Mouse (Mus musculus) cerebellum, postnatal 10 days (tissue): Measurements from ENCODE around the gene Foxd3.

ENCODE experiments used
- DNase-seq, 2 experiments: peaks; one replicate each; pipeline ENCODE4 v3.0.0; 2021; ENCODE audit warnings: mixed read lengths in 2 of 2

Foxd3 gene

DNA sequence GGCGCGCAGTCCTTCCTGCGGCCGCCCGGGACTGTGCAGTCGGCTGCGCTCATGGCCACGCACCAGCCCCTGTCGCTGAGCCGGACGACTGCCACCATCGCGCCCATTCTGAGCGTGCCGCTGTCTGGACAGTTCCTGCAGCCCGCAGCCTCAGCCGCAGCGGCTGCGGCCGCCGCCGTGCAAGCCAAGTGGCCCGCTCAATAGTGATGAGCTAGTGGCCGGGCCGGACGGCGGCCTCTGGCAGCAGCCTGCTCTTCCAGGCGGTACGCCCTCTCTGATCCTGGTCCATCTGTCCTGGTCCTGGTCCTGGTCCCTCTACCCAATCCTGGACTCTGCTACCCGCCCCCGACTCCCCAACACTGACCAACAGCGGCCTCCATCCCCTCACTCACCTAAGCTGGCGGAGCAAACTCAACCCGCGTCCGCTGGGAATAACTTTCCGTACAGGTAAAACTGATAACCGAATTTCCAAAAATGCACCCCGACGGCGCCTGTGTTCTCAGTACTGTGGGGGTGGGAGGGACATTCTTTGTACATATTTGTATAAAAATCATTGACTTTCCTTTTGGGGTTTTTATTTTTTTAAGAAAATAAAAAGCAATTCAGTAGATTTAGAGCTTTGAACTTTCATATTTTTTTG lies 1.9 kb downstream of the Foxd3 start:
- peak in 1 of 2 experiments; percentile 37 for DNase-seq

DNA sequence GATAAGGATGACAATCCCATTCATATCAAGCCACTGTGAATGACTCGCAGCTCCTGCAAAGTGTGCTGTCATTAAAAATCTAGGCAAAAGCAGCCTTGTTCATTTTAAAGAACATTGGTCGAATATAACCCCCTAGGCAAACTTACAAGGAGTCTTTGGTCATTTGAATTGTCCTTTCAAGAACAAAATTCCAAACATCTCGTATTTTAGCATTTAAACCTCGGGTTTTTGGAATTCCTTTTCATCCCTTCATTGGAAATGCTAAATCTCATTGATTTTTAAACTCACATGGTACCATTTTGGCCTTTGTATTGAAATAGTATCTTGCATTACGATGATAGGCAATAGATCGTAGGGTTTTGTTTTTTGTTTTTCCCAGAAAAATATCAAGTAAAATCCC lies 2.8 kb downstream of the Foxd3 start:
- peak in 1 of 2 experiments; percentile 44 for DNase-seq

DNA sequence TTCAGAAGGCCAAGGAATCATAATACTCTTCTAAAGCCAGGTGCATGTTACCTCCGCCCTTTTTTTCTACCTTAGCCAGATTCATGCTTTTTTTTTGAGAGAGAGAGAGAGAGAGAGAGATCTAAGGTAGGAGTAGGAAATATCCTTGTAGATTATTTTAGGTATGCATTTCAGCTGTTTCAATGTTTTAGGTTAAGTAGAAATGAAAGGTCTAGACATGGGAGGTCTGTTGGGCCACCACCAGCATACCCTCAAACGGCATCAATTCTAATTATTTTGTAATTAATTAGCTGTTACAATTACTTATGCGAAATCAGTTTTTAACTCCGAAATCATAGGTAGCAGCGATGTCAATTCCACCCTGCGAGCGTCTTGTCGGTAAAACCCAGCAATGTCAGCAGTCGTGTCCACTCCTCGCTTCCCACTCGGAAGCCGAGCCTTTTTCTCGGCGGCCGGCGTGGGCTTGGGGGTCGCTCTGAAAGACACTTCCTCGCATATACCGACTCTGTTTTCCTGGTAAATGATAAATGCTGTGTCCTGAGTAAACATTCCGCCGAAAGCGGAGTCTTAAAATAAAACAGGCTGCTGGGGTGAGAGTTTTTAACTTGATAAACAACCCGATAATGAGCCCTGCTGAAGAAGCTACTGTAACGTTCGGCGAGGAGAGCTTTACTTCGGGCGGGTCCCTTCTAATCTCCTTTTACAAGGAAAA lies 3.4 kb downstream of the Foxd3 start:
- peak; percentile 30 to 50 for DNase-seq

DNA sequence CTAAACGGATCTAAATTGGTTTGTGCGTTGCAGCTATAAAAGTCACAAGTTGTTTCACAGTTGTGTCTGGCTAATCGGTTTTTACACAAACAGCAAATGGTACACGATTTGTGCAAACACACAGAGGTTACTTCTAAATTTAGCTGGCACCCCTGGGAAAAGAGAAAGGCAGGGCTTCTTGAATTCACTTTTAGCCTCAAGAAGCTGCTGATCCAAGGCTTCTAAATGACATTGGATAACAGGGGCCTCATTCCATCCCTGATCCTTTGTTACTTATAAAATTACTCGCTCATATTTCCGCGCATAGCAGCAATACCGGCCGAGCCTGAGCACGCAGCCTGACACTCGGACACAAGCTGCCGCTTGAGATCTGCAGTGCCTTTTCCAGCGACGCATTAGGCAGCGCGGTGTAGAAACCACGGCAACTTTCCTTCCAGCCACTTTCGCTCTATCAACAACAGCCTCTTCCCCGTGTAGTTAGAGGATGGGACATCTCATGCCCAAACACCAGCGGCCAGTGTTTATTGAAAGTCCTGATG lies 4.0 kb downstream of the Foxd3 start:
- peak; percentile 46 to 61 for DNase-seq

DNA sequence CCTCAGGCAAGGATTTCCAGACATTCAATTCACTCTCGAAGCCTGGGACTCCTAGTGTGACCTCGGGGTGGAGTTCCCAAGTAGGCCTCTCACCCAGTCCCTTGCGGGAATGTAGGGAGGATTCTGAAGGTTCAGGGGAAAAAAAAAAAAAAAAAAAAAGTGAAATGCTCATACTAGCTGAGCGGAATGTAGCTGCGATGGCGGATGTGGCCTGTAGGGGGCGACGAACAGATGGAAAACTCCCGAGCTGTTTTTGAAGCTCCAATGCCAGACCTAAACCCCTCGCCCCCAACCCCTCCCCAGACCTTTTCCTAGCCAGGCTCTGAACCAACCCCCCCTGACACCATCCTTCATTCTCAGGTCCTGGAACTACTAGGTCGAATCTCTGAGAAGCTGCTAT lies 4.9 kb downstream of the Foxd3 start:
- peak; percentile 89 to 93 for DNase-seq

DNA sequence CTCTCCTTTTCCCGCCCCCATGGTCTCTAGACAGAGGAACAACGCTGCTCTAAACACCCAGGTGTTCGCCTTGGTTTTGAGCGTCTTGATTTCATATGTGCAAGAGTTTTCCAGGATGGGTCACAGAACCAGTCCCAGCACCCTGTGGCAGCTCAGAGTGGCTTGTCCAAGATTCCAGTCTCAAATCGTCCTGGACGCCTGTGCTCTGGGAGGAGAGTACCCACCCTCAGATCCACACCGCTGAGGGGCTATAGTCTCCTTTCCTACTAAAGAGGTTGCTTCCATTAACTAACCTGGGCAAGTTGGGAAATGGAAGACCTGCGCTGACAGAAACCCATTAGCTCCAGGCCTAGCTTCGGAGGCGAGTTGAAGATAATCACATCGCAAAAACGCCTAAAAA lies 5.9 kb downstream of the Foxd3 start:
- peak in 1 of 2 experiments; percentile 12 for DNase-seq

DNA sequence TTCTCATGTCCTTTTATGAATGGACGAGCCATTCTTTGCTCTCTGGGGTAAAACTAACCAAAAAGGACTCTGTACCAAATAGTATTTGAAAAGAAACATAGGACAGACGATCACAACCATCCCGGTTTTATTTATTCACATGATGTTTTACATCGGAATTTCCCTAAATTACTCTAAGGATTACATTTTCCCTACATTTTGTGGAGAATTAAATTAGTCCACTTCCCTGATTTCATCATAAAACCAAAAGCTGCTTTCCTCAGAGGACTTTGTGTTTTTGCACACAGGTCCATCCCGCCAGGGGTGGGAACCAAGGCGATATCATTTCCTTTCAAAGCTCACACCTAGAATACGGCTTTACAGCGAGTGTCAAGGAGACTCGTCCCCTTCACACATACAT lies 6.3 kb downstream of the Foxd3 start:
- DNase-seq, result no peak

DNA sequence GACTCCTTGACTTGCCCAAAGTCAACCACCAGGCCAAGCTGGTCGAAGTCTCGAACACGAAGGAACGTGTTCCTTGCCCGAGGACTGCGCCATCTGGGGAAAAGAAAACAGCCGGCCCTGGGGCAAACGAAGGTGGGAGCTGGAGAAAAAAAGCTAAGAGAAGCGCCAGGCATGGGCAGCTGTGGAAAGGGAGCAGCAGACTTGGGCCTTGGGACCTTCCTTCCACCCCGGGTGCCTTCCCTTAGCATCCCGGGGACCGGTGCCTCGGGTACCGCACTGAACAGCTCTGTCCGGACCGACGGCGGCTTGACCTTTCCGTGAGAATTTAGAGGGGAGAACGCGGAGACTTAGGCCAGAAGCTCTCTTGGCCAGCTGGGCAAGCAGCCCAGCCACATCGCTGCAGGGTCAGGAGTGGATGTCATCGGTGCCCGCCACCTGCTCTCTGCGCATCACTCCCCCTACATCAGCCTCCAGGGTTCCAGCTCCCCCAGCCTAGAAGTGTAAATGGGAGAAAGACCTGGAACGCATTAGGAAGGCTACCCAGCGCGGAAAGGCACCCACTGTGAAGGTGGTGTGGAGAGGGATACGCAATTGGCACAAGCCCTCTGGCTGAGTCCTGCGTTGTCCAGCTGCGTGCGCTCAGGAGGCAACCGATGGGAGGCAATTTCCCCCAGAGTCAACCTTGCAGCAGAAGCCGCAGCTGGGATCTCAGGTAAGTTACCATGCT lies 6.9 kb downstream of the Foxd3 start:
- DNase-seq, result peak; percentile 40 to 50

DNA sequence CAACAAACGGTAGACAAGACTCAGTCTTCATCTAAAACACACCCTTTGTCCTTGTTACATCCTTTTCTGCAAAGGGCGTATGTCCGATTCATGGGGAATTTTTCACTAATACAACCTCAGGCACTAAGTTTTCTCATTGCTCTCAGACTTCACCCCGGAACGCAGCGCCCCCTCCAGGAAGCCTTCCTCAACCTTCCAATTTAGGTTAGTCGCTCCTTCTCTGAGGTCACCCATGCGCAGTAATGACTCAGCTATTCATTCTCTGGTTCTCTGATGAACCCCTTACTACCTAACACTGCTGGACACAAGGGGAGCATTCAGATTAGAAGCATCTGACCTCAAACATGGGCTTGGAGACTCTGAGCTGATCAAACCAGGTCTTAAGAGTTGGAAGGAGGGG lies 7.6 kb downstream of the Foxd3 start:
- DNase-seq, result peak; percentile 34 to 45

DNA sequence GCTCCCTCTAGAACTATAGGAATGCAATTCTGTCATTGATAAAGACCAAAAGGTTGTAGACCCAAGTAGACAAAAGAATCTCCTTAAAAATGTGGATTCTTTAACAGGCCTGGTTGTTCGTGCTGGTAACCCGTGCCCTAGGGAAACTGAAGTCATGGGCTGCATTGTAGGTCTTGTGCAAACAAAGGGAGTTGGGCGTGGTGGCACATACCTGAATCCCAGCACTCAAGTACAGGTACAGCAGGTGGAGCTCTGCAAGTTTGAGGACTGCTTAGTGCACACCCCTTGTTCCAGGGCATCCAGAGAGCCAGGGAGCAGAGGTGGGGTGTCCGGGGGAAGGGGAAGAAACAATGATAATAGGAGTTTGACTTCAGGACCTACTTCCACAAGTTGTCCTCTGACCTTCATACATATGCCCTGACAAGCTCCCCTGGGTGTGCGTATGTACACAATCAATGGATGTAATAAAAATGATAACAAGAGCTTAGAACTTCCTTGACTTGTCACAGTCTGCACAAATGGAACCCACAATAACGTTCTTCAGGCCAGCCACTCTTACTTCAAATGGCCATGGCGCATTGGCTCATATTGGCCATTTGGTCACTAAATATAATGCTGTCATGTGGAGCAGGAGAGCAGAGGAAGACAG lies 14.2 kb downstream of the Foxd3 start:
- DNase-seq, result no peak

DNA sequence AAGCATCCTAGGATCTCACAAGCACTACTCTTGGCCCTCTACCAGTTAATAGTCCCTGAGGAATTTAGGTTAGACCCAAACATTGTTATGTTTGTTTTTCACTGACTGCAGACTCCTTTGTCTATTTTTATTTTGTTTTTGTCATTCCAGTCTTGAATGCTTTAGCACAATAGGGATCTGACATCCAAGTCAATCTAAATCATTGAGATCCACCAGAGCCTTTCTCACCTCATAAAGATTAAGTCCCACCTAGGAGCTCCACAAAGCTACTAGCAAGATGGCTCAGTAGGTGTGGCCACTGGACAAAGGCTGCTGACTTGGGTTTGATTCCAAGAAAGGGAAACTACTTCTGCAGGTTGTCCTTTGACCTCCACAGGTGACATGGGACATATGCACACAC lies 19.1 kb downstream of the Foxd3 start:
- DNase-seq, result no peak

DNA sequence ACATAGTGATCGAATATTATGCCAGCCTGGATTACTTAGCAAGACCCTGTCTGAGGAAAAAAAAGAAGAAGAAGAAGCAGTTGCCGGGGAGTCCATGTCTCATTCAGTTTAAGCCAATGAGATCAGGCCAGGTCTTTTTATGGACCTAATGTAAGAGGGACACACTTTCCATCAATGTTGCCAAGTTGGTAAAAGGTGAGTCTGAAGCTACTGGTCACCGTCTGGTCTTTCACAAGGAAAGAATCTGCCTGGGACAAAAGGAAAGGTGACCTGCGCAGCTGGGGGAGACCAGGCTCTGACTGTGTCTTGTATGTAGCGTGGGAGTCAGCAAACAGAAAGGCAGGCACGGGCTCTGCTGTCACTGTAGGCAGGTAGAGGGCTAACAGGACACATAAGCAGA lies 27.8 kb downstream of the Foxd3 start:
- DNase-seq, result no peak

DNA sequence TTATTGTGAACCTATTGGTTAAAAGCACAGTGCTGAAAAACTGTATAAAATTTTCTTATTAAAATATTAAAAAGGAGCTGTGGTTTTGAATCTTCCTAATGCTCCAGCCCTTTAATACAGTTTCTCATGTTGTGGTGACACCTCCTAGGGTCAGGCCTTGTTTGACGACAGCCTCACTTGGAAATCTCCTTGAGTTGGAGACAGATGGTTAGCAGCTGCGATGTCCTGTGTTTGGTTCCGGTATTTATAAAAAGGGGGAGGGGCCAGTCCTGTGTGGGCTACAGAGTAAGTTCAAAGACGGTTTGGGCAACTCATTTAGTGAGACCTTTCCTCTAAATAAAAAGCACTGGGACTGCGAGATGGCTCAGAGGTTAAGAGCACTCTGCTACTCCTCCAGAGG lies 30.2 kb downstream of the Foxd3 start:
- DNase-seq, result no peak
